Mouse (Mus musculus) gastrocnemius, adult 18-20 months (tissue): ENCODE data around the gene Rpn1. TPM values are rescaled to one million over a fixed set of nuclear protein-coding genes. Genes with fewer than 3 reads are reported as not detected.
A peak's percentile ranks its signal among the peaks of the same experiment; 100 is the strongest.
"Not testable (repeated sequence)": the region's sequence is repeated elsewhere in the genome, so short reads cannot be mapped to it uniquely, and the experiment has no call there.

ENCODE experiments used
- DNase-seq: peaks from one replicate; pipeline ENCODE4 v3.0.0; 2021; ENCODE audit warnings: low spot score
- total RNA-seq, 2 experiments: library from RNA; stranded (reverse); gene quantifications; 2 replicates each; pipeline ENCODE4 v1.2.3; 2021

Gene Rpn1
- total RNA-seq, 2 experiments from 2014 or later: 79.2 to 85.8 TPM

GRCm38 (mm10) chr6:88120813-88121212 lies 36.5 kb downstream of the Rpn1 start:
- no peak for DNase-seq

GRCm38 (mm10) chr6:88121781-88122180 lies 37.5 kb downstream of the Rpn1 start:
- DNase-seq: no peak

GRCm38 (mm10) chr6:88123150-88123857 lies 39.0 kb downstream of the Rpn1 start:
- no peak for DNase-seq

GRCm38 (mm10) chr6:88123858-88124261 lies 39.6 kb downstream of the Rpn1 start:
- DNase-seq: no peak

- no peak for DNase-seq
These were observed 40.3 kb downstream of the Rpn1 start for GRCm38 (mm10) chr6:88124551-88124950.

GRCm38 (mm10) chr6:88125815-88126214 lies 41.5 kb downstream of the Rpn1 start:
- not testable (repeated sequence) for DNase-seq

- DNase-seq: no peak
These were observed 47.2 kb downstream of the Rpn1 start for GRCm38 (mm10) chr6:88131521-88131920.

- DNase-seq: no peak
These were observed 47.8 kb downstream of the Rpn1 start for GRCm38 (mm10) chr6:88132051-88132450.

- DNase-seq: no peak
These were observed 48.8 kb downstream of the Rpn1 start for GRCm38 (mm10) chr6:88133061-88133460.

- no peak for DNase-seq
These were observed 49.6 kb downstream of the Rpn1 start for GRCm38 (mm10) chr6:88133878-88134277.

- no peak for DNase-seq
These were observed 51.9 kb downstream of the Rpn1 start for GRCm38 (mm10) chr6:88136201-88136631.

- DNase-seq: no peak
These were observed 54.2 kb downstream of the Rpn1 start for GRCm38 (mm10) chr6:88138485-88138884.

- DNase-seq: peak; percentile 46
These were observed 56.0 kb downstream of the Rpn1 start for GRCm38 (mm10) chr6:88140264-88140663.

- DNase-seq: no peak
These were observed 61.5 kb downstream of the Rpn1 start for GRCm38 (mm10) chr6:88145793-88146192.

GRCm38 (mm10) chr6:88146576-88146975 lies 62.3 kb downstream of the Rpn1 start:
- no peak for DNase-seq

- DNase-seq: peak; percentile 12
These were observed 63.2 kb downstream of the Rpn1 start for GRCm38 (mm10) chr6:88147411-88148003.

GRCm38 (mm10) chr6:88151335-88151734 lies 67.1 kb downstream of the Rpn1 start:
- no peak for DNase-seq

GRCm38 (mm10) chr6:88152127-88152705 lies 67.9 kb downstream of the Rpn1 start:
- peak; percentile 9 for DNase-seq

GRCm38 (mm10) chr6:88152979-88153378 lies 68.7 kb downstream of the Rpn1 start:
- DNase-seq: no peak
